Mouse (Mus musculus) brain, embryonic 14.5 days (tissue): ENCODE data around the gene Diras1. TPM values are rescaled to one million over a fixed set of nuclear protein-coding genes. Genes with fewer than 3 reads are reported as not detected.
A peak's percentile ranks its signal among the peaks of the same experiment; 100 is the strongest.
"Not testable (repeated sequence)": the region's sequence is repeated elsewhere in the genome, so short reads cannot be mapped to it uniquely, and the experiment has no call there.

Source experiments
- DNase-seq: peaks from one replicate; pipeline ENCODE4 v3.0.0-alpha.2; 2011; ENCODE audit warnings: low read depth
- CTCF ChIP-seq: fragments of 200-500 bp; IDR thresholded peaks from 2 replicates; pipeline ENCODE4 v1.5.1; 2012; ENCODE audit warnings: inconsistent platforms, mild to moderate bottlenecking, moderate library complexity, borderline replicate concordance; ENCODE audit not compliant: insufficient read depth, insufficient read length; ENCODE audit errors: extremely low read depth
- POLR2A ChIP-seq: fragments of 200-500 bp; IDR thresholded peaks from 2 replicates; pipeline ENCODE4 v1.6.1; 2012; ENCODE audit warnings: mild to moderate bottlenecking, inconsistent platforms, borderline replicate concordance; ENCODE audit not compliant: poor library complexity, insufficient read depth, insufficient read length, severe bottlenecking; ENCODE audit errors: extremely low read depth
- polyA plus RNA-seq: library from polyadenylated mRNA; depleted of rRNA; stranded (reverse); fragments of >200 nt; gene quantifications from 2 replicates; pipeline ENCODE4 v1.2.3, GENCODE M21; 2012

The Diras1 gene
- polyA plus RNA-seq, 1 experiment: 66.5 TPM

- TF ChIP-seq CTCF: no peak
- TF ChIP-seq POLR2A: no peak
- DNase-seq: no peak
Observed at GRCm38 (mm10) chr10:81052577-81052976, 27.1 kb upstream of the Diras1 start.

GRCm38 (mm10) chr10:81051133-81051532, 25.7 kb upstream of the Diras1 start:
- DNase-seq: no peak
- TF ChIP-seq CTCF: no peak
- TF ChIP-seq POLR2A: no peak

GRCm38 (mm10) chr10:81050645-81051044, 25.2 kb upstream of the Diras1 start:
- no peak for DNase-seq
- TF ChIP-seq CTCF: peak; percentile 48
- no peak for TF ChIP-seq POLR2A

DNA sequence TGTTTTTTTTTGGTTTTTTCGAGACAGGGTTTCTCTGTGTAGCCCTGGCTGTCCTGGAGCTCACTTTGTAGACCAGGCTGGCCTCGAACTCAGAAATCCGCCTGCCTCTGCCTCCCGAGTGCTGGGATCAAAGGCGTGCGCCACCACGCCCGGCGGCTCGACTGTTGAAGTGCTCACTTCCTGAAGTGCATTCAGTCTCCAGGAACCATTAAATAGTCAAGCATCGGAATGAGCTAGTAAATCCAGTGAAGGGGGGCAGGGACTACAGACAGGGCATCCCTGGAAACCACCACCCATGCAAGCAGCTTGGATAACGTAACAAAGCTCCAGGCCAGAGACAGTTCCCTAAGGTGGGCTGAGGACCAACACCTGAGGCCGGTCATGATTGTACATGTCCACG, 19.8 kb upstream of the Diras1 start:
- DNase-seq: not testable (repeated sequence)

GRCm38 (mm10) chr10:81041458-81042175, 16.2 kb upstream of the Diras1 start:
- DNase-seq: peak; percentile 78
- peak; percentile 94 for TF ChIP-seq CTCF
- TF ChIP-seq POLR2A: no peak

DNA sequence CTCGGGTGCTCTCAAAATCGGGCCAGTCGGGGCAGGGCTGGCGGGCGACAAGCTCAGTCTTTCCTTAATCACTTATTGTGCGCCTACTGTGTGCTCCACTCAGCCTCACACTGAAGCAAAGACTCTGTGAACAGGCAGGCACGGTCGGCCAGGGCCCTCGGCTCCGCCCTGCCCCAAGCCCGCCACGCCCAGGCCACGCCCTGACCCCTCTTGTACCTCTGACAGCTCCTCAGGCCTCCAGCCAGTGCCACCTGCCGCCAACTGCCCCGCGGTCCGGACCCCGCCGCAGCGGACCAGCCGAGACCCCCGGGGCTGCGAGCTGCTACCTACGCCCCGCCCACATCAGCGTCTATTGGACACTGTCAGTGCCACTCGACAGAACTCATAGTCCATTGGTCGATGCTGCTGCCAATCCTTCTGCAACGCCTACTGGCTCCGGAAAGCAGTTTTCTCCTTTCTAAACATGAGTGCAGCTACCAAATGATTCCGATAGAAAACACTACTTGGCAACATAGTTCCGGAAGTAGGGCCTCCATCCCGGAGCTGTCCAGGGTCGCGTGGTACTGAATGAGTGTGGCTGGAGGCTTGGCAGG, 11.6 kb upstream of the Diras1 start, which contains the start of gene Slc39a3:
Slc39a3 (minus strand) TSS at position 439 of the 593 bp plus-strand sequence.
- TF ChIP-seq POLR2A (peak; percentile 71), CTCF (no peak)
- peak; percentile 100 for DNase-seq

DNA sequence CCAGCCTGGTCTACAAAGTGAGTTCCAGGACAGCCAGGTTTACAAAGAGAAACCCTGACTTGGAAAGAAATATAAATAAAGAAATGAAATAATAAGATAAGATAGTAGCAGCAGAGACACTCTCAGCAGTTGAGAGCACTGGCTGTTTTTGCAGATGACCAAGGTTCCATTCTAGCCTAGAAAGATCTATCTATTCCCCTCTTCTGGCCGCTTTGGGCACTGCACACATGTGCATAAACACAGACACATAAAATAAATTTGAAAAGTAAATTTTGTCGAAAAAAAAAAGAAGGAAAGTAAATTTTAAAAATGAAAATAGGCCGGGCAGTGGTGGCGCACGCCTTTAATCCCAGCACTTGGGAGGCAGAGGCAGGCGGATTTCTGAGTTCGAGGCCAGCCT, 10.8 kb upstream of the Diras1 start:
- DNase-seq: no peak
- peak; percentile 16; the same call in 1 of the 2 replicates for TF ChIP-seq CTCF
- no peak for TF ChIP-seq POLR2A

DNA sequence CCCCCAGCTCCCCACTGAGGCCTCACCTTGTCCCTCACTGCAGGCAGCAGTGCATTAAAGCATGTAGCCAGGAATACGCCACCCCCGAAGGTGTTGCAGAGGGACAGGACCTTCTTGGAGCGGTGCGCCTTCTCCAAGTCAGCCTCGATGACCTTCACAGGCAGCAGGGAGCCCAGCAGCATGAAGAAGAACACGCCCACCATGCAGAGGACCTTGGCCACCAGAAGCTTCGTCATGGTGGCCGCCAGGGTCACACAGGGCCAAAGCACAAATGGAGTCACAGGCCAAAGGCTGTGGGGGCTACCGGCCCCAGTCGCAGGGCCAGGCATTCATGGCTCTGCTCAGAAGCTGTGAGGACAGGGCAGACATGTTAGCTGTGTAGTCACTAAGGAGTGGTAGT, 8.1 kb upstream of the Diras1 start:
- DNase-seq: no peak

DNA sequence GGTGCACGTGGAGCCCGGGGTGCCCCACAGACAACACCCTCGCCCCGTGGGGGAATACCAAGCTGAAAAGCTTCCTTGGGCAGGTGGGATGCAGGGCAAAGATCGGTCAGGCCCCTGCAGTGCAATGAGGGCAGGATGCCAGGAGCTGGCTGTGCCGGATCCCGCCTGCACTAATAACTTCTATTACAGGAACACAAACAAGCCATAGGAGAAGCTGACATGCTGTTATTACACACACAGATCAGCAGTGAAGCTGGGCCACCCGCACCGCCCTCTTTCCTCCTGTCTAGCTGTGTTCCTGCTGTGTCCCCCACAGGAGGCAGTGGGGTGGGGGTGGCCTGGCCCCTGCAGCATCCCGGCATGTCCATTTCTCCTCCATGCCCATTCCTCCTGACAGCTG, 3.6 kb upstream of the Diras1 start:
- no peak for DNase-seq
- TF ChIP-seq CTCF (no peak), POLR2A (no peak)

More for the DNA sequence above, 8.1 kb upstream of the Diras1 start:
- TF ChIP-seq CTCF (no peak), POLR2A (no peak)

DNA sequence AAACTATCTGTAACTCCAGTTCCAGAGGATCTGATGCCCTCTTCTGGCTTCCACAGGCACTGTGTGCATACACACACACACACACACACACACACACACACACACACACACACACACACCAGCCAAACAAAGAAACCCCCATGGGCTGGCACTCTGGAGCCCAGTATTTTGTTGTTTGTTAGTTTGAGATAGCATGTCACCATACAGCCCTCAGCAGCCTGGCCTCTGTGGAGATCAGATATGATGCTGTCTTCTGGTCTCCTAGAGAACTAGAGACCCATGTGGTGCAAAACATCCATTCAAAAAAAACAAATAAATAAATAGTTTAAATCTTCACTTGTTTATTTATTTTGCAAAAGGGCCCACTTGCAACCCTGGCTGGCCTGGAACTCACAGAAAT, 2.8 kb upstream of the Diras1 start:
- TF ChIP-seq CTCF: no peak
- TF ChIP-seq POLR2A: no peak
- DNase-seq: no peak

- no peak for DNase-seq
Observed at GRCm38 (mm10) chr10:81027331-81027730, 1.9 kb upstream of the Diras1 start.

GRCm38 (mm10) chr10:81026857-81027256, 1.4 kb upstream of the Diras1 start:
- no peak for DNase-seq
- TF ChIP-seq POLR2A (no peak), CTCF (no peak)

More at GRCm38 (mm10) chr10:81027331-81027730, 1.9 kb upstream of the Diras1 start:
- TF ChIP-seq POLR2A (no peak), CTCF (no peak)

DNA sequence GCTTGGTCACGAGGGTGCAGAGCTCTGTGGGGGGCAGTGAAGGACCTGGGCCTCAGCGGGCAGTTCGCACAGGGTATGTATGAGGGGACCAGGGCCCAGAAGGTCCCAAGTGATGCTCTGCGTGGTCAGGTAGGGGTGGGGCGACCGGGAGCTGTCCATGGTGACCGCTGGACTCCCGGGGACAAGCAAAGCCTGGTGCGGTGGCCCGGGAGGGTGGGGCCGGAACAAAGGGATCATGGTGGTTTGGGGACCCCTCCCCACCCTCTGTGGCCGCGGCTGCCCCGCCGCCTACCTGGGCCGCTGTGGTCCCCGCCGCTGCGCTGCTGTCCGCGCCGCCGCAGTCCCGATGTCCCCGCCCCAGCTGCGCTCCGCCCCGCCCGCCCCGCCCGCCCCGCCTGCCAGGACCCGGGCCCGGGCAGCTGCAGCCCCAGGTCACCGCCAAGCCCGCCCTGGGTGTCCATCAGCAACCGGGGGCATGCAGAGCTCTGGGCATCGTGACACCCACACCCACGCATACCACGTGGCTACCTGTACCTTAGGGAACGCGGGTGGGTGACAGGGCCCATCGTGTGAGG, 328 bp downstream of the Diras1 start:
- TF ChIP-seq CTCF (no peak), POLR2A (peak; percentile 46; the same call in 1 of the 2 replicates)
- DNase-seq: peak; percentile 24
